Mouse (Mus musculus) layer of hippocampus, postnatal 14 days (tissue): ENCODE data around the gene Mrto4. TPM values are rescaled to one million over a fixed set of nuclear protein-coding genes. Genes with fewer than 3 reads are reported as not detected.
"Not testable (repeated sequence)": the region's sequence is repeated elsewhere in the genome, so short reads cannot be mapped to it uniquely, and the experiment has no call there.

Experiments
- DNase-seq, 2 experiments: peaks; one replicate each; pipeline ENCODE4 v3.0.0; 2021 to 2022; ENCODE audit warnings: low spot score in 2 of 2, mixed read lengths in 1 of 2
- long read RNA-seq, 2 experiments: library from polyadenylated mRNA; stranded (forward); transcript quantifications; one replicate each; pipeline ENCODE4 v2.0.0; 2021
- total RNA-seq, 2 experiments: library from RNA; stranded (reverse); gene quantifications; 2 replicates each; pipeline ENCODE4 v1.2.3; 2021

Mrto4 gene
- 10 to 100 TPM; 45.7 to 48.2 TPM for total RNA-seq
- long read RNA-seq, experiment 1, transcript Mrto4-202 (8 exons, 1,221 nt), result major isoform, 27 of 35 reads
- long read RNA-seq, experiment 1, partial matches to known transcripts, result 2 of 35 reads
- long read RNA-seq, experiment 1, other reads (novel, unspliced or antisense), result 6 of 35 reads
- long read RNA-seq, experiment 2, transcript Mrto4-202 (8 exons, 1,221 nt), result major isoform, 44 of 51 reads
- long read RNA-seq, experiment 2, partial matches to known transcripts, result 0 of 51 reads
- long read RNA-seq, experiment 2, other reads (novel, unspliced or antisense), result 7 of 51 reads

DNA sequence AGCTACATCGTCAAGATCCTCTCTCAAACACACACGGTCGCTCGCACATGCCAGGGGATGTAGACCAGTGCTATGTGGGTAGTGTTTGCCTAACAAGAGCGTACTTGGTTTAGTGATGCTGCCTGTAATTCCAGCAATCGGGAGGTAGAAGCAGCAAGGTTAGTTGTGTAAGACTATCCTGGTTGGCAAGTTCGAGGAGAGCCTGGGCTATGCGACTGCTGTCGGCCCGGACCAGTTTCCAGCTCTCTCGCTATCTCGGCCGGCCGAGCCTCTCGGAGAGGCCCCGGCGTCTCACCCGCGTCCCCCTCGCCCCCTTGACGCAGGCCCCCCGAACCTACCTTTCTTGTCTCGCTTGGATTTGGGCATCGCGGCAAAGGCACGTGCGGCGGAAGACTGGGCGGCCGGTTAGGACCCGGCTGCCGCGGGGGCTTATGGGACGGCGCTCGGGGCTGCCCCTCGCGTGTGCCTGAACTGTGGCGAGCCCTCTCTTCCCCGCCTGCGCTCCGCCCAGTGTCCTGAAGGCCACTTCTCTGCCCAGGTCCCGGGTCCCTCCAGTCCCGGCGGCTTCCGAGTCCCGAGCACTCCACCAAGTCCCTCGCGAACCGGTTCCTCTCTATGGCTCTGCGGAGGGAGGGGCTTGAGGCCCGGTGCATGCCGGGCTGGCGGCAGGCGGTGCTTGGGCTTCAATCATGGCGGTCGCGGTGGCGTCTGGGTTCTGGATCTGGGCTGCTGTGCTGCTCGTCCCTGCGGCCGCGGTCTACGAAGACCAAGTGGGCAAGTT, at the start of gene Mrto4, which contains the start of the genes Emc1 and Ubr4:
Gene Mrto4 (minus strand): TSS at position 646 of the 781 bp plus-strand sequence.
Gene Emc1 (plus strand): TSS at position 657 of the 781 bp plus-strand sequence.
Gene Ubr4 (plus strand): TSS at position 679 of the 781 bp plus-strand sequence.
- DNase-seq, result peak; percentile 86 to 88

DNA sequence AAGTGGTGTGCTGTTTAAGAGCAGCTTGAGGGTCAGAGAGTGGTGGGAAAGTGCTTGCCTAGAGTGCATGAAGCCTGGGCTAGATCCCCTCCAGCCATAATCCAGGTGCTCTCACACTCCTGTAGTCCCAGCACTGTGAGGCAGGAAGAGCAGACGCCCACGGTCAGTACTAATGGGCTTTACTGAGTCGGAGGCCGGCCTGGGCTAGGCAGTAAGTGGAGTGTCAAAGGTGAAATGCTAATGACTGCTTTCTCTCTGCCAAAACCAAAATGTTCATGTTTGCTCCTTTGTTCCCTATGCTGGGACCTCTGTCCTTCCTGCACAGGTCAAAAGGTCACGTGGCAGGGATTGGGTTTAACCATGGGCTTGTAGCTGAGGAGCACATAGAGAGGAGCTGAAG, 48.1 kb upstream of the Mrto4 start:
- no peak for DNase-seq

DNA sequence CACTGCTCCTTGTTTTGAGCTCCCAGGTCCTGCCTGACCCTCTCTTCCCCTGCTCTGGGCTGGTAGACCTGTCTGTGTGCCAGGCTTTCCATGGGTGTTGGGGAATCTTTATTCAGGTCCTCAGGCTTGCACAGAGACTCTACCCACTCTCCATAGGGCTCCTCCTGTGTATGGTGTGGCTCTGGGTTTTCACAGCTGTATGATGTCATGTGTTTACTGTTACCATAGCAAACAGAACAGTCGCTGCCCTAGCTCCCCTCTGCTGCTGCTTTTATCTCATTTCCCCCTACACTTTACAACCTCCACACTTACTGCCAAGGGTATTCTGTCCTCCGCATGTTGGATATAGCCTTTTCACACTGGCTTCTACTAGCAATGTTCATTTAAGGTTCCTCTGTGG, 43.1 kb upstream of the Mrto4 start:
- no peak for DNase-seq

DNA sequence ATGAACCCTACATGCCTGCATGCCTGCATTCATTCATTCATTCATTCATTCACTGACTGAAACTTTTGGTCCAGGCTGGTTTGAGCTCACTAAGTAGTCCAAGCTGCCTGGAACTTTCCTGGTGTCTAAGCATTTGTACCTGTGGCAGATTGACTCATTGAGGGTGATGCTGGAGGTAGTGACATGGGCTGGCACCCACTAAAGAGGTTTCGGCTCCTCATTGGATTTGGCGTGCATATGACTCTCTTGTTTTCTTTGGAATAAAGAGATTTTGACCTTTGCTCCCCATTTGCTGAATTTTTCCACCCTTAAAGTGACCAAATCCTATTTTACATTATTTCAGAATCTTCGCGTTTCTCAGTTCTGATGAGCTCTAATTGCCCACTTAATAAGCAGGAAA, 37.2 kb upstream of the Mrto4 start:
- no peak for DNase-seq

DNA sequence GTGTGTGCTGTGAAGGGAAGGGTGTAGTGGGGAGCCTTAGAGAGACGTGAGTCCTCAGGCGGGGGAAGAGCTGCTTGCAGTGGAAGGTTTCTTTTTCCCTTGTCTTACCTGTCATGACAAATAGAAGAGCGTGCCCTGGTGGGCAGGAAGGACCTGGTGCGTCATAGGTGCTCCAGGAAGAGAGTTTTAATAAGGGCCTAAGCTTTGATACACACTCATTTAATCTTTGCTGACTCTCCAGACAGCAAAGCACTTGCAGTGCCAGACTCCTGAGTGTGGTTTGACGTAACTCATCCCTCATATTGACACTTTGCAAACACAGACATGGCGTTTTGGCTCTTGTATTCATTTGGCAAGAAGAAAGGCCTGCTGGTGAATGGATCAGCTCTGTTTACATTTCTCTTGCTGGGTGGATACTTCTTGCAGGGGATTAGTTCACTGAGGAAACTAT, 34.5 kb upstream of the Mrto4 start:
- peak in 1 of 2 experiments; percentile 10 for DNase-seq

DNA sequence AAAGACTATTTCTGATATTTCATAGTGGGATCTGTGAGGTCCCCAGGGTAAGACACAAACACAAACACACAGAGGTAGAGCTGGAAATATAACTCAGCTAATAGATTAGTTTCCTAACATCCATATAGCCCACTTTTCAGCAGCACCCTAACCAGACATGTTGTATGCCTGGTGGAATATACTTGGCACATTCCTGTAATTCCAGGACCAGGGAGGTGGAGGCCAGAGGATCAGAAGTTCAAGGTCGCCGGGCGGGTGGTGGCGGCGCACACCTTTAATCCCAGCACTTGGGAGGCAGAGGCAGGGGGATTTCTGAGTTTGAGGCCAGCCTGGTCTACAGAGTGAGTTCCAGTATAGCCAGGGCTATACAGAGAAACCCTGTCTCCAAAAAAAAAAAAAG, 33.5 kb upstream of the Mrto4 start:
- not testable (repeated sequence) for DNase-seq

DNA sequence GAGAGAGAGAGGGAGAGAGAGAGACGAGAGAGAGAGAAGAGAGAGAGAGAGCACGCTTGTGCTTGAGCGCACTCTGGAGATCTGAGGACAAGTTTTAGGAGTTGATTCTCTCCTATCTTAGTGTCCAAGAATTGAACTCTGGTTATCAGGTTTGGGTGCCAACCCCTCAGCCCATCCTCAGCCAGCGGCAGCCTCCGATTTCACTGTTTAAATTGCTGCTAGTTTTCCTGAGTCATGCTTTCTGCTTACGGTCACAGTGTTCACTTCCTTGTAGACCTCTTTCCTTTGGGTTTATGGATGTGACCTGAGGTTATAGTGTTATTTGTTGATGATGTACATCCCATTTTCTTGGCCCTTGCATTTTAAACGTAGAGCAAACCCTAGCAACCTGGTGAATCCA, 29.9 kb upstream of the Mrto4 start:
- DNase-seq, result no peak

DNA sequence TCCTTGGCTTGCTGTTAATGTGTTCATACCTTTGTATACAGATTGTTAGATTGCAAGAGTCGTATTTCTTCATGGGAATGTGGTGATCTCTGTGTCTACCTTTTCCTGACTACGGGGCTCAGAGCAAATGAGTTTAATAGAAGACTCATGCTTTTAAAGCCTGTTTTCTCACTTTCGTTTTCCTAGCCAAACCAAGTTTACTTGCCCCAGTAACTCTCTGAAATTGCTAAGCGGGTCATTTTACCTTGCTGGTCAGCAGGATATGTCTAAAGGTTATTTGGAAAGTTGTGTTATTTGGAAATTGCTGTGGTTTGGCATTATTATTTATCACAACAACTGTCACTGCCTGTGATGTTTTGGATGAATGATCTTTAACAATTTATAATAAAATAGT, 29.1 kb upstream of the Mrto4 start:
- DNase-seq, result no peak

DNA sequence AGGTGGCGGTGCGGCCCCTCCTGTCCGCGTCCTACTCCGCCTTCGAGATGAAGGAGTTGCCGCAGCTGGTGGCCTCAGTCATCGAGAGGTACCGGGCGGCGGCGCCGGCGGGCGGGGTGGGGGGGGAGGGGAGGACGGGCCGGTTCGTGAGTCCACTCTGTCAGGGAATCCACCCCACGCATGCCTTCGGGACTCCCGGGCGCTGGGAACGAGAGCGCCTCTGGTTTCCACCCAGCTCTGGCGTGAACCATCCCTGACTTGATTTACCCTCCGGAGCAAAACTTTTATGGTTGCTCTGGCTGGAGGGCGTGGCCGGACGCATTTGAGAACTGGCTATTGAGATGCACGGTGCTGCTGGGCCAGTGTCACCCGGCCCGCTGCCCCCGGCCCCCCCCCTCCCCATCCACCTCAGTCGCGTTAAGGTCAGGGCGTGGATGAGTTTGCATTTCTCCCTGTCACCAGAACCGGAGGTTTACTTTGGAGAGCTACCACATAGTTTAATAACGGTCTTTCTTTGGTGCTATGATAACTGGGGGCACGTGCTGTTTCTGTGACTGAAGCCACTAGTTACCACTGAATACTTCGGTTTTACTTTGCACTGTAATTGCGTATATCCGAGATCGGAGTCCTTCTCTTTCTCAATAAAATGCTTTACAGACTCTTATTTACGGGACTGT, 28.5 kb upstream of the Mrto4 start:
- DNase-seq, result no peak

DNA sequence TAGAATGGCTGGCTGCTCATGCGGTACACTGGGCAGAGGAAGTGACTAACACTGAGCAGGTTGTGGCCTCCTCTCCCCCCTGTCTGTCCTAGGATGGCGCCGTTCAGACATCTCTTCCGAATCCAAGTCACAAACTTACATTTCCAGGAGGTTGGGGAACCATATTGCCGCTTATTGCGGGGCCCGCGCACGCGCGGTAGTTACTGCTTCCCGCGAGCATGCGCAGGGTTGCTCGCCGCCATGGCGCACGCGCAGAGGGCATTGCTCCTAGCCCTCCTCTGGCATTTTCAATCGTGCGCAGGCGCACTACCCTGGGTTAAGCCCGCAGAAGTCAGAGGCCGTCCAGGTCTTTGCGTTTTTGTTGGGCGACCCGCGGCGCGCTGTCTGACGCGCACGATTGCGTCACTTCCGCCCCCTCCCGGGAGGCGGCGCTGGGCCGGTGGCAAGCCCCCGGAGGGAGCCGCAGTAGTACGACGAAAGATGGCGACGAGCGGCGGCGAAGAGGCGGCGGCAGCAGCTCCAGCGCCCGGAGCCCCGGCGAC, 27.9 kb upstream of the Mrto4 start:
- DNase-seq, result peak; percentile 100

DNA sequence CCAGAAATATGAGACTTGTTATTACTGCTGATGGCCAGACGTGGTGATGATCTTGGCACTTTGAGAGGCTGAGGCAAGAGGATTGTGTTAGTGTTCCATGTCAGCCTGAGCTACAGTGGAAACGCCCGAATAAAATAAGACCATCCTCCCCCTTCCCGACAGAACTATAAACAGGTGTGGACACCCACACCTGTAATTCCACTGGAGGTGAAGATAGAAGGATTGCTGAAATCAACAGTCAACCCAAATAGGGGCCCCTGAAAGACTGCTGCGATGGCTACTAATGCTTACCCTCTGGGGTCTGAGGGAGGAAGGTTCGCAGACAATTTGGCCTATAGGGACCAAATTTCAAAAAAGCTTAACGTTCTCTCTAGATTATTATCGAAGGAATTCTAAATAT, 27.3 kb upstream of the Mrto4 start:
- no peak for DNase-seq

DNA sequence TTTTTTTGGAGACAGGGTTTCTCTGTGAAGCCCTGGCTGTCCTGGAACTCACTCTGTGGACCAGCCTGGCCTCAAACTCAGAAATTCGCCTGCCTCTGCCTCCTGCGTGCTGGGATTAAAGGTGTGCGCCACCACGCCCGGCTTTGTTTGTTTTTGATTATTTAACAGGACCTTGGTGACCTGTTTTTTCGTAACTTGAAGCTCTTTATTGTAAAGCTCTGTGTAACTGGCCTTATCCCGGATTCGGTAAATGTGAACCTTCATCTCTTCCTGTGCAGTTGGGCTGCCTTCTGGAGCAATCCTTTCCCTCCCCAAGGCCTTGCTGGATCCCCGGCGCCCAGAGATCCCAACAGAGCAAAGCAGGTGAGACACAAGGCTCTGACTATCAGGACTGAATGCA, 21.2 kb upstream of the Mrto4 start:
- DNase-seq, result no peak

DNA sequence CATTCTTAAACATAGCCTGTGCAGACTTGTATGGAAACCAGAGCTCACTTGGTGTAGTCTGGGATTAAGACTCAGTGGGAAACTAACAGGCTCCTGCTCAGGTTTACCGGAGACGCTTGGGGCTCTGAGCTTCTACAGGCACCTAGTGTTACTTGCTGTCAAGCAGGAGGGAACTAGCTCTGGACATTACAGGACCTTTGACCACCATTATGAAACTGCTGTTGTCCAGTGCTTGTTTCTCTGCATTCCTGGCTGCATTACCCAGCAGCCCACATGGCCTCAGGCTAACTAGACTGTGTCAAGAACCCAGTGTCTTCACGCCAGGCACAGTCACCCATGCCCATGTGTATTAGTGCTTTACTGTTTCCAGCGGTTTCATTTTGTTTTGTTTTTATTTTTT, 20.8 kb upstream of the Mrto4 start:
- no peak for DNase-seq

DNA sequence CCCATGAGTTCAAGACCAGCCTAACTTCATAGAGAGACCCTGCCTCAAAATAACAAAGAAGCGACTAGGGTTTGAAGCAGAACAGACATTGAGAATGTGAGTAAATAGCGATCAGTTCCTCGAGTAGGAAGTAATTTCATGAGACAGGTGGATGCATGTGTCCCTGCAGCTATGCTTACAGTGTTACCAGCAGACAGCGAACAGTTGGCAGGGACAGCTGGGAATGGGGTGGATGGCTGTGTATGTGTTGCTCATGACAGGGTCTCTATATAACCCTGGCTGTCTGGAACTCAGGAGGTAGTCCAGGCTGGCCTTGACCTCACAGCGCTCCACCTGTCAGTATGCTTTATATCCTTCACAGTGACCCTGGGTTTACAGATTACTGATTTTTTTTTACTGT, 15.7 kb upstream of the Mrto4 start:
- no peak for DNase-seq

DNA sequence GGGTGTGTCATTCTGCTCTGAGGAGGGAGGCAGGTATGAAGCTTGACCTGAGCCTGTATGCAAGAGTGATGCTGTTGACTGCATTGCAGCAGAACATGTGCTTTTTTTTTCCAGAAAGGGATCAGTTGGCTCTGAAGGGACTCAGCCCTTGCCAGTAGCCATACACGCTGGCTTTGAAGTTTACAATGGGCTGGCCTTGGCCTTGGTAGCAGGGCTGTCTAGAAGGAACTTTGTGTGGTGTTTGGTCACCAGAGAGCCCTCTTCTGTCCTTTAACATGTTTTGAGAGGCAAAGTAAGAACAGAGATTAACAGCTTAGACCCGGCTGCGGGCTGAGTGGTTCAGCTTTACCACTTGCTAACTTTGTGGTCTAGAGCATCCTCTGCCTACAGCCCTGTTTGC, 15.0 kb upstream of the Mrto4 start:
- DNase-seq, result no peak

DNA sequence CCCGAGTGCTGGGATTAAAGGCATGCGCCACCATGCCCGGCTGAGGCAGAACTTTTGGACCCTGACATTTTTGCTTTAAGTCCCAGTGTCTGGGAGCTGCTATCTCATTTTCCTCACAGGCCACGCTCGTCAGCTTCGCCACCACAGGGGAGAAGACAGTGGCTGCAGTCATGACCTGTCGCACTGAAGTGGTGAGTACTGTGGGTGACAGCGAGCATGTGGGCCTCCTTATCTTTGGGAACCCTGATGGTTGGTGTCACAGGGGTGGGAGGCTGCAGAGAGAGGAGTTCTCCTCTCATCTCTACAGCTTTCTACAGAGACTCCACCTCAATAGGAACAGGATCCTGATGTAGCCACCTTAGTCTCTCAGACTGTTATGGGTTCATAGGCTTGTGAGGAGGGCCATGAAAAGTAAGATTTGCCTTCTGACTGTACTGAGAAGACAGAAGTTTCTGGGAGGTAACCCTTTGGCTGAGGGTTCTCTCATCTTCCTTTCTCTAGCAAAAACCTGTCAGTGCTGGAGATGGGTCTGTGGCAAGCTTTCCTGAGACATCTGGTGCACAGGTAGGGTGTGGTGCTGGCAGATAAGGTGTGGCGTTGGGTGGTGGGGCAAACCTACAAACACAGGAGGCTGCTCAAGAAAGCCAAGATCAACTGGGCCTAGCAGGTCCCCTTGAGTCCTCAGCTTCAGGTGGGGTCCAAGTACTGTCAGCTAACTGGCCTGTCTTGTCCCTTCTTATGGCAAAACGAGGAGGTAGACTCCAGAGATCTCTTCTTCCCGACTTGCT, 8.6 kb upstream of the Mrto4 start:
- DNase-seq, result no peak

DNA sequence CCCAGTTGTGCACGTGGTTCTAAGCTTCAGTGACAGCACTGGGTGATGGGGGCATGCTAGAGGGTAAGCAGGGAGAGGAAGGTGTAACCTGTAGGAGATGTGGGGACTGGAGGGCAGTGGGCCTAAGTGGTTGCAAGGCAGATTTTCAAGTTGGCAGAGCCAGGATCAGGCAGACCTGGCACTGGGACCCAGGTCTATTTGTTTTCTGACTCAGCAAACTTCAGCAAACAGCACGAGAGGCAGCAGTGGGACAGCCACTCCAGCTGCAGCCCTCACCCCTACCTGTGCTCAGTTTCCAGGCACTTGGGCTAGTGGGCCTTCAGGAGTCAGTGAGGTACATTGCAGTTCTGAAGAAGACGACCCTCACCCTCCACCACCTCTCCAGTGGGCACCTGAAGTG, 4.8 kb upstream of the Mrto4 start:
- no peak for DNase-seq

DNA sequence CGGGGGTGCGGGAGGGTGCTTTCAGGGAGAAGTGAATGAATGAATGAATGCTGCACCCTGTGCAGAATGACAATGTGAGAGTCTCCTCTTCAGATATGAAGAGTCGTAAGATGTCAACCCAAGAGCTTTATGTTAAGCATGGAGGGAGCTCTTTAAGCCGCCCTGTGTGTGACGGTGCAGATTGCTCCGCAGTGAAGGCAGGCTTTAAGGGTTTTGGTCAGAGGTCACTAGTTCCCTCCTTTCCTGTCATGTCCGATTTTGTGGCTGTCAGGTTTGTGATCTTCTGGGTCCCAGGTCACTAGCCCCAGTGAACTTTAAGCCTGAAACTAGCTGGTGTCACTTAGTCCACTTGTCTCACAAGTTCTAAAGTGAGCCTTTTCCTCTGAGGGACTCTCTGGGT, 456 bp upstream of the Mrto4 start:
- no peak for DNase-seq

DNA sequence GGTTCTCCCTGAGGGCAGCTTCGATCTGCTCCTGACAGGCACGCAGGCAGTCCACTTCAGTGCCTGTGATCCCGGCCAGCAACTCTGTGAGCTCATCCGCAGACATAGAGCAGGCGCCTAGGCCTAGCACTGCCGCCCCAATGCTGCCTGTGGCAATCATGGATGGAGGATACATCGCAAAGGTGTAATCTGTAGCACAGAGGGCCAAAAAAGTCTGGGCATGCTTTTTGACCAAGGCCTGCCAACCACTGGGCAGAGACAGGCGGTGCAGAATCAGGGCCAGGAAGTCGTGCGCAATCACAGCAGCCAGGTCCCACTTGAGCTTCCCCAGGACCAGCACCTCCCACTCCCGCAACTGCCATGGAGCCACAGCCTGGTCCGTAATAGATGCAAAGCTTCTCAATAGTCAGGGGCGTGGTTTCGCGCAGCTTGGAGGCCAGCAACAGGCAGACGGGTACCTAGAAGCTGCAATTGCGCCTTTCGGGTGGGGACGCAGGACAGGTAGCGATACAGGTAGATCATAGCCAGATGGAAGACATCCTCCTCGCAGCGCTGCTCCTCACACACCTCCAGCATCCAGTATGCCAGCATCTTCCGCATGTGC, 6.9 kb downstream of the Mrto4 start:
- DNase-seq, result no peak

DNA sequence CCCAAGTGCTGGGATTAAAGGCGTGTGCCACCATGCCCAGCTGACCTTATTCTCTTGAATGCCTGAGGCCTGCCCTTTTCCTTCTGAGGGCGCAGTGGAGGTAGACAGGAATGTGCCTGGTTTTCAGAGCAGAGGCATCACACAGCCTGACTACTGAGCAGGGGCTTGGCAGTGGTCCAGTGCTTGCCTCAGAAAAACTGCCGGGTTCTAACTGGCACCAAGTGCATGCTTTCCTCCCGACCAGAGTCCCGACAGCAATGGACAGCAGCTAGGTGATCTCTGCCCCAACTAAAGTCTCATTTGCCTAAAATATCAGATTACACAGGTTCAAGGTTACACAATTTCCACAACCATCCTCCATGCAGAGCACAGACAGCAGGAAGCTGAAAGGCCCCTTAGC, 8.7 kb downstream of the Mrto4 start:
- DNase-seq, result peak; percentile 24 to 70
